Mouse (Mus musculus) liver, embryonic 11.5 days (tissue): ENCODE measurements around the gene Gm17720. TPM values are rescaled to one million over a fixed set of nuclear protein-coding genes. Genes with fewer than 3 reads are reported as not detected.
"Not testable (repeated sequence)": the region's sequence is repeated elsewhere in the genome, so short reads cannot be mapped to it uniquely, and the experiment has no call there.

Source experiments
- ATAC-seq: fragments of 200-750 bp; cut with Nextera tagmentation; replicated peaks from 2 replicates; pipeline ENCODE4 v1.8.0; 2017; ENCODE audit warnings: moderate number of reproducible peaks, mild to moderate bottlenecking, moderate TSS enrichment, moderate library complexity; ENCODE audit not compliant: low FRiP score
- DNase-seq: peaks from one replicate; pipeline ENCODE4 v3.0.0-alpha.2; 2017; ENCODE audit warnings: low spot score
- H3K27ac ChIP-seq: fragments of 300-500 bp; sonication (generic); 2 replicates; pipeline ENCODE4 v1.5.1; 2014; ENCODE audit warnings: mild to moderate bottlenecking, low read depth, low read length, control low read depth
- H3K27me3 ChIP-seq: fragments of 300-500 bp; sonication (generic); replicated peaks from 2 replicates; pipeline ENCODE4 v1.6.1; 2014; ENCODE audit warnings: low read length, mixed read lengths; ENCODE audit not compliant: control insufficient read depth, insufficient read depth
- H3K36me3 ChIP-seq: fragments of 300-500 bp; sonication (generic); 2 replicates; pipeline ENCODE4 v1.6.1; 2014; ENCODE audit warnings: mild to moderate bottlenecking, low read length, moderate library complexity, mixed read lengths; ENCODE audit not compliant: control insufficient read depth, insufficient read depth
- H3K4me1 ChIP-seq: fragments of 300-500 bp; sonication (generic); replicated peaks from 2 replicates; pipeline ENCODE4 v1.6.1; 2014; ENCODE audit warnings: low read length, mixed read lengths; ENCODE audit not compliant: control insufficient read depth, insufficient read depth
- H3K4me2 ChIP-seq: fragments of 300-500 bp; sonication (generic); 2 replicates; pipeline ENCODE4 v1.6.1; 2014; ENCODE audit warnings: mild to moderate bottlenecking, control low read depth, moderate library complexity
- H3K4me3 ChIP-seq: fragments of 300-500 bp; sonication (generic); 2 replicates; pipeline ENCODE4 v1.5.1; 2014; ENCODE audit warnings: low read depth, low read length, control low read depth
- H3K9ac ChIP-seq: fragments of 300-500 bp; sonication (generic); 2 replicates; pipeline ENCODE4 v1.6.1; 2014; ENCODE audit warnings: low read depth, low read length, control low read depth
- H3K9me3 ChIP-seq: fragments of 300-500 bp; sonication (generic); 2 replicates; pipeline ENCODE4 v1.6.1; 2016; ENCODE audit warnings: low read length, inconsistent platforms, mixed read lengths; ENCODE audit not compliant: control insufficient read depth
- WGBS: fragments of 180-500 bp; shearing (Covaris S2); extraction: QIAGEN DNeasy Blood & Tissue Kit; methylation state at CpG from one replicate; pipeline ENCODE4 v1.1.7; 2014; 5-methylcytosine and 5-hydroxymethylcytosine counted together
- polyA plus RNA-seq: library from polyadenylated mRNA; unstranded; fragments of >200 nt; fragmentation: Nextera tagmentation; extraction: Ambion mirVana; gene quantifications from 2 replicates; pipeline ENCODE4 v1.2.1, GENCODE M21; 2014

The Gm17720 gene
- polyA plus RNA-seq, 1 experiment from 2014 or later, result not detected

- not testable (repeated sequence) for H3K4me1 ChIP-seq, H3K9me3 ChIP-seq, DNase-seq, H3K36me3 ChIP-seq, H3K27ac ChIP-seq, H3K27me3 ChIP-seq, ATAC-seq, H3K9ac ChIP-seq, H3K4me3 ChIP-seq, H3K4me2 ChIP-seq
- whole genome bisulfite sequencing, result 37% methylated on average over 8 of the region's 8 CpGs
Observed at GRCm38 (mm10) chr8:110033771-110034170, 68.8 kb downstream of the Gm17720 start.

Other genes starting within 250 kb of the Gm17720 start
- 3.5 and 3.7 TPM in 2 replicates for gene Phlpp2, start 234.2 kb downstream of the Gm17720 start, polyA plus RNA-seq
- 0.15 and 0.17 TPM in 2 replicates for gene Marveld3, start 140.6 kb downstream of the Gm17720 start, polyA plus RNA-seq
- gene Tat, start 112.3 kb downstream of the Gm17720 start, polyA plus RNA-seq, result 0.22 TPM in 1 of 2 replicates, not detected in the other
- not detected in 2 replicates for gene Chst4, start 63.0 kb downstream of the Gm17720 start, polyA plus RNA-seq
- 2.4 and 2.5 TPM in 2 replicates for gene Zfp612, start 23.0 kb downstream of the Gm17720 start, polyA plus RNA-seq
- gene Gm21964, start 1.5 kb downstream of the Gm17720 start, polyA plus RNA-seq, result not detected in 2 replicates
- 0.25 and 0.49 TPM in 2 replicates for gene Calb2, start 65.5 kb upstream of the Gm17720 start, polyA plus RNA-seq
- 8.2 and 9.9 TPM in 2 replicates for gene Cmtr2, start 112.9 kb upstream of the Gm17720 start, polyA plus RNA-seq
- 0.05 and 0.10 TPM in 2 replicates for gene Hydin, start 164.2 kb upstream of the Gm17720 start, polyA plus RNA-seq